Mouse (Mus musculus): ENCODE results near the gene Vars2. TPM values are rescaled to one million over a fixed set of nuclear protein-coding genes. Genes with fewer than 3 reads are reported as not detected.
A peak's percentile ranks its signal among the peaks of the same experiment; 100 is the strongest.

The Vars2 gene
- total and polyA plus RNA-seq, 2 experiments from 2014 or later: 12.6 to 46.8 TPM

DNA sequence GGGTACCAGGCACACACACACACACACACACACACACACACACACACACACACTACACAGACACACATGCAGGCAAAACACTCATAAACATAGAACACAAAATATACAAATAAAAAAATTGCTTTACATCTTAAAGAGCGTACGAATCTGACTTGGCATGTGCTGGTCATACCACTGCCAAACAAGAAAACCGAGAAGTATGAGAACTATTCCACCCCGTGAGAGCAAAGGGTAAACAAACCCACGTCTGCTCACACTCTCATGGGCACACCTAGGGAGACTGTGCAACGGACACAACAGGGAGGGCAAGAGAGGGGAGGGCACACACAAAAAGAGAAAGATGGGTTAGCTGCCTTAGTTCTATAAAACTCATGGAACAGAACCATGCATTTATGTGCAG lies 29.3 kb upstream of the Vars2 start:
- Histone ChIP-seq H3K9me3 (ENCODE audit: low read length) (no peaks in the 10 kb centered on the region), H3K4me1 (ENCODE audit: insufficient read depth, low read length) (peaks cover 20% of the 10 kb centered on the region), H3K4me2 (ENCODE audit: low read depth, low read length) (peak overlapping the region; percentile 67), H3K27ac (peak overlapping the region; percentile 89; the same call in 1 of the 2 replicates), H3K4me3 (ENCODE audit: low read length) (peak overlapping the region; percentile 33; the same call in 1 of the 2 replicates), H3K9ac (replicated peaks; ENCODE audit: low read length) (peak overlapping the region; percentile 54), H3K36me3 (ENCODE audit: insufficient read depth, low read length) (peaks cover 19% of the 10 kb centered on the region), H3K27me3 (ENCODE audit: insufficient read depth, low read length) (no peaks in the 10 kb centered on the region)
- ATAC-seq (no peak), DNase-seq (ENCODE audit: low spot score) (no peak)
- no peak for TF ChIP-seq CTCF (IDR thresholded peaks at IDR 0.05; ENCODE audit: low read depth)
- WGBS: 31% methylated on average over 6 of the region's 6 CpGs

DNA sequence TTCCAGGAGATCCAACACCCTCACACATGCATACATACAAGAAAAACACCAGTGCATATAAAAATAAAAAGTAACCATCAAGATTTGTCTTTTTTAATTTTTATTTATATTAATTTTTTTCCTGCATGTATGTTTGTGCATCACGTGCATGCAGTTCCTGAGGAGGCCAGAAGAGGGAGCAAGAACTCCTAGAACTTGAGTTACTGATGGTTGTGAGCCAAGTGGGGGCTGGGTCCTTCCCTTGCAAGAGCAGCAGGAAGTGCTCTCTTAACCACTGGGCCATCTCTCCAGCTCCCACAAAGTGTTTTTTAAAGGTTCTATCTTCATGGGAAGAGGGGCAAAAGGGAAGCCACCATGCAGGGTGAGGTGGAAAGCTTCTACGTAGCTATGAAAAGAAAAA lies 27.9 kb upstream of the Vars2 start:
- Histone ChIP-seq H3K9ac (replicated peaks; ENCODE audit: low read length) (no peak overlapping the region), H3K36me3 (ENCODE audit: insufficient read depth, low read length) (peaks cover 33% of the 10 kb centered on the region), H3K4me3 (ENCODE audit: low read length) (no peak overlapping the region), H3K27ac (no peak overlapping the region), H3K4me1 (ENCODE audit: insufficient read depth, low read length) (peaks cover 18% of the 10 kb centered on the region), H3K9me3 (ENCODE audit: low read length) (no peaks in the 10 kb centered on the region), H3K27me3 (ENCODE audit: insufficient read depth, low read length) (no peaks in the 10 kb centered on the region), H3K4me2 (ENCODE audit: low read depth, low read length) (no peak overlapping the region)
- ATAC-seq (no peak), DNase-seq (ENCODE audit: low spot score) (peak; percentile 82)
- TF ChIP-seq CTCF (IDR thresholded peaks at IDR 0.05; ENCODE audit: low read depth): peak; percentile 75
- 90% methylated on average over 2 of the region's 2 CpGs for WGBS

DNA sequence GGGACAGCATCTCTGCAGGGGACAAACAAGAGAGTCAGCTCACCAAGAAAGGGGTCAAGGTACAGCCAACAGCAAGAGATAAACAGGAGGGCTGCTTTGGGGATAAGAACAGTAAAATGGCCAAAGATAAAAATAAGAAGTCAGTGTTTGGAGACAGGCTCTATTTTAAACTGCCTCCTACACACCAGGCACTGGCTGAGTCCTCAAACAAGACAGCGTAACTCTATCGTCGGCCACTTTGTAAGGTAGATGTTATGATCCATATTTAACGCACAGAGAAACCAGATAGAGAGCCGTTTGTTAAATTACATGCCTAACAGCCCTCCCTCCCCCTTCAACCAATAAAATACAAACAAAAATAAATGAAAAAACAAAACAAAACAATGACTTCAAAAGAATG lies 26.5 kb upstream of the Vars2 start:
- H3K27me3 ChIP-seq (ENCODE audit: insufficient read depth, low read length): no peaks in the 10 kb centered on the region
- DNase-seq (ENCODE audit: low spot score) (no peak), ATAC-seq (no peak)
- H3K9ac ChIP-seq (replicated peaks; ENCODE audit: low read length): no peak overlapping the region
- no peak overlapping the region for H3K4me2 ChIP-seq (ENCODE audit: low read depth, low read length)
- 87% methylated on average over 5 of the region's 5 CpGs for WGBS
- peaks cover 47% of the 10 kb centered on the region for H3K36me3 ChIP-seq (ENCODE audit: insufficient read depth, low read length)
- no peak for TF ChIP-seq CTCF (IDR thresholded peaks at IDR 0.05; ENCODE audit: low read depth)
- no peak overlapping the region for H3K4me3 ChIP-seq (ENCODE audit: low read length)
- H3K27ac ChIP-seq: no peak overlapping the region
- no peaks in the 10 kb centered on the region for H3K9me3 ChIP-seq (ENCODE audit: low read length)
- H3K4me1 ChIP-seq (ENCODE audit: insufficient read depth, low read length): peaks cover 18% of the 10 kb centered on the region

DNA sequence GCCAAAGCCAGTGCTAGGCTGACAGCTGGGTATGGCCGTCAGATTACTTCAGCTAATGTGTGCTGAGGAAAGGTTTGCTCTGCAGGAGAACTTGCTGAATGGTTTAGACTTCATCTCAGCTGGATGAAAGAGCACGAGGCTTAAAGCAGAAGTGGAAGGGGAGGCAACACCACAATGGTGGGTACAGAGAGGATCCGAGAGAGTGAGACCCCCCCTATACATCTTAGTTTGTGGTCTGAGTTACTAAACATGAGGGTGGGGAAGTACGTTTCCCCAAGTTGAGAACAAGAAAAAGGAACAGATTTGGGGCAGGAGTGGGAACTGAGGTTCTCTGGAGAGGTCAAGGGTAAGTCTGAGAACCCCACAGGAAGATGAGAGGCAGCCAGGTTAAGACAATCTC lies 25.0 kb upstream of the Vars2 start:
- Histone ChIP-seq H3K9ac (replicated peaks; ENCODE audit: low read length) (no peak overlapping the region), H3K4me3 (ENCODE audit: low read length) (no peak overlapping the region), H3K36me3 (ENCODE audit: insufficient read depth, low read length) (peaks cover 62% of the 10 kb centered on the region), H3K4me1 (ENCODE audit: insufficient read depth, low read length) (peaks cover 7% of the 10 kb centered on the region), H3K27ac (no peak overlapping the region), H3K9me3 (ENCODE audit: low read length) (no peaks in the 10 kb centered on the region), H3K4me2 (ENCODE audit: low read depth, low read length) (no peak overlapping the region), H3K27me3 (ENCODE audit: insufficient read depth, low read length) (no peaks in the 10 kb centered on the region)
- no peak for TF ChIP-seq CTCF (IDR thresholded peaks at IDR 0.05; ENCODE audit: low read depth)
- no peak for DNase-seq (ENCODE audit: low spot score)
- WGBS: 79% methylated on average over 4 of the region's 4 CpGs
- ATAC-seq: no peak

DNA sequence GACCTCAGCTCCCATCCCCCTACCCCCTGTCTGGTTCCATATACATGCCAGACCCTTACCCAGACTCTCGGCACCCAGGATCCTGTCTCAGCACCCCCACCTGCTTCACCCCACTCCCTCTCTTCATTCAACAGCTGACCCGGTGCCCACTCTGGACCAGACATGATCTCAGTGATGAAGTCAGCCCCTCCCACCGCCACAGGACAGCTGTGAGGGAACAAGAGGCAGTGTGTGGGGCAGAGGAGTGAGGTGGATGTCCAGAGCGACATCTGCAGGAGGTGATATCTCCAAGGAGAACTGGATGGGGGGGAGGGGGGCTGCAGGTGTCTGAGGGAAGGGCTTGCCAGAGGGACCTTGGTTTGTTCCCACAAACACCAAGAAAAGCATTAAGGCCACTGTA lies 24.4 kb upstream of the Vars2 start:
- ATAC-seq: no peak
- no peaks in the 10 kb centered on the region for H3K27me3 ChIP-seq (ENCODE audit: insufficient read depth, low read length)

DNA sequence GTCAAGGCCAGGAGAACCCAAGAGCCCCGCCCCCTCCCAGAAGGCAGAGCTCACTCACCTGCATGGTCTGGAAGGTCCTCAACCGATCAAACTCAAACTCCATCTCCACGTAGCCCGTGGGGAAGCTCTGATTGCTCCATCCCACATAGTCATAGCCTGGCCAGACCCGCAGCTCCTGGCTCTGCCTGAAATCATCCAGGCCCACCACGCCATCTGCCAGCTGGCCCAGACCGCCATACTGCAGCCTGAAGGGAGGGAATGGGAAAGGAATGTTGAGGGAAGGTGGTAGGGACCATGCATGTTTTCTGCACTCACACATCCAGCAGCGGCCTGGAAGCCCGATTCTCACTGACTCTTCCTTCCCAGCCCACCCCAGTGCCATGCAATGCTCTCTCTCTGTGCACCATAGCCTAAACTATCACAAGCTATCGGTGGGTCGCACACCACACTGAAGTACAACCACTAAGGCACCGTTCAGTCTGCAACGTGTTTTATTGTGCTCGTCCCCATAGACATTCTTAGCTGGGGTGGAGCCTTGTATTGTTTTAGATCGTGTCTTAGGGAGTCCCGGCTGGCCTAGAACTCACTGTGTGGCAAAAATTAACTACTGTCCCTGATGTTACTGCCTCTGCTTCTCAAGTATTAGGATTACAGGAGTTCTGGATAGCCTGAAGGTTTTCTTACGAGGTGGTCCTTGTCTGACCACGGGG lies 22.7 kb upstream of the Vars2 start:
- Histone ChIP-seq H3K9ac (replicated peaks; ENCODE audit: low read length) (no peak overlapping the region), H3K27ac (no peak overlapping the region), H3K36me3 (ENCODE audit: insufficient read depth, low read length) (peaks cover 78% of the 10 kb centered on the region), H3K4me2 (ENCODE audit: low read depth, low read length) (no peak overlapping the region), H3K4me3 (ENCODE audit: low read length) (no peak overlapping the region), H3K27me3 (ENCODE audit: insufficient read depth, low read length) (no peaks in the 10 kb centered on the region), H3K9me3 (ENCODE audit: low read length) (no peaks in the 10 kb centered on the region), H3K4me1 (ENCODE audit: insufficient read depth, low read length) (peaks cover 5% of the 10 kb centered on the region; the same call in 1 of the 2 replicates)
- 87% methylated on average over 18 of the region's 18 CpGs for WGBS
- TF ChIP-seq CTCF (IDR thresholded peaks at IDR 0.05; ENCODE audit: low read depth): no peak
- ATAC-seq: no peak
- DNase-seq (ENCODE audit: low spot score): no peak

More for the DNA sequence above, 24.4 kb upstream of the Vars2 start:
- Histone ChIP-seq H3K36me3 (ENCODE audit: insufficient read depth, low read length) (peaks cover 68% of the 10 kb centered on the region), H3K9ac (replicated peaks; ENCODE audit: low read length) (no peak overlapping the region), H3K27ac (no peak overlapping the region), H3K4me3 (ENCODE audit: low read length) (no peak overlapping the region), H3K4me1 (ENCODE audit: insufficient read depth, low read length) (peaks cover 1% of the 10 kb centered on the region), H3K9me3 (ENCODE audit: low read length) (no peaks in the 10 kb centered on the region), H3K4me2 (ENCODE audit: low read depth, low read length) (no peak overlapping the region)
- 81% methylated on average over 4 of the region's 4 CpGs for WGBS
- no peak for DNase-seq (ENCODE audit: low spot score)
- TF ChIP-seq CTCF (IDR thresholded peaks at IDR 0.05; ENCODE audit: low read depth): no peak
